Comparison of ENCODE assay signal across 8 mouse cellular contexts in genomic region chr9:102726811-102727210, GRCm38 (mm10). TPM values are rescaled to one million over a fixed set of nuclear protein-coding genes. Genes with fewer than 3 reads are reported as not detected.
A peak's percentile ranks its signal among the peaks of the same experiment; 100 is the strongest.
DNase-seq lines count a peak whose midpoint lies in the region; ATAC-seq and TF ChIP-seq lines count a peak whose summit lies in the region.

No protein-coding gene starts in this region.

- H3ac ChIP-seq in C2C12 (ENCODE audit: control insufficient read depth, insufficient read length, low read depth) = peak overlapping the region; percentile 23

- no peaks in the 10 kb centered on the region for H3K27me3 ChIP-seq in C2C12 (ENCODE audit: control insufficient read depth, insufficient read depth, insufficient read length)
- no peaks in the 10 kb centered on the region for H3K27me3 ChIP-seq in hindbrain, embryonic 14.5 days (ENCODE audit: control insufficient read depth, insufficient read depth, low read length)
- no peaks in the 10 kb centered on the region for H3K27me3 ChIP-seq in liver, embryonic 16.5 days (ENCODE audit: control insufficient read depth, insufficient read depth, low read depth, low read length)

- no peak for ATAC-seq in hindbrain, embryonic 14.5 days (ENCODE audit: low FRiP score)
- no peak for ATAC-seq in liver, embryonic 16.5 days (ENCODE audit: low read depth)
- no peak for ATAC-seq in granulocyte monocyte progenitor cell, adult 5-6 weeks (replicated peaks; ENCODE audit: poor library complexity, severe bottlenecking)

- no peak for TF ChIP-seq CTCF in C2C12 (IDR thresholded peaks at IDR 0.05; ENCODE audit: control insufficient read depth, insufficient read depth, insufficient read length)

- peaks cover 53% of the 10 kb centered on the region for H3K4me1 ChIP-seq in hindbrain, embryonic 14.5 days (replicated peaks; ENCODE audit: control insufficient read depth, insufficient read depth, low read length)
- peaks cover 35% of the 10 kb centered on the region for H3K4me1 ChIP-seq in liver, embryonic 16.5 days (ENCODE audit: control insufficient read depth, low read depth, low read length)

- peak overlapping the region; percentile 27 for H3K4me2 ChIP-seq in hindbrain, embryonic 14.5 days (replicated peaks)
- H3K4me2 ChIP-seq in liver, embryonic 16.5 days (ENCODE audit: low read depth, low read length) = no peak overlapping the region

- peak overlapping the region; percentile 39 for H3K27ac ChIP-seq in hindbrain, embryonic 14.5 days
- peak overlapping the region; percentile 82 for H3K27ac ChIP-seq in liver, embryonic 16.5 days (ENCODE audit: low read length)

- peak overlapping the region; percentile 47 for H3K9ac ChIP-seq in hindbrain, embryonic 14.5 days
- H3K9ac ChIP-seq in liver, embryonic 16.5 days (ENCODE audit: low read depth, low read length) = no peak overlapping the region

- peaks cover 94% of the 10 kb centered on the region for H3K79me2 ChIP-seq in C2C12 (ENCODE audit: control insufficient read depth, insufficient read depth)

- H3K4me3 ChIP-seq in C2C12 (ENCODE audit: insufficient read depth, poor library complexity, severe bottlenecking) = no peak overlapping the region
- no peak overlapping the region for H3K4me3 ChIP-seq in hindbrain, embryonic 14.5 days (replicated peaks; ENCODE audit: low read length)
- no peak overlapping the region for H3K4me3 ChIP-seq in liver, embryonic 16.5 days (ENCODE audit: low read depth, low read length)

- peak; percentile 27 to 70 for DNase-seq in adrenal gland, adult (ENCODE audit: inconsistent age in 2 of 2, low spot score in 1 of 2)
- DNase-seq in adrenal gland, postnatal 14 days = no peak
- no peak for DNase-seq in hindbrain, embryonic 14.5 days (ENCODE audit: low spot score)
- DNase-seq in cerebellum, adult 9-11 months = no peak
- DNase-seq in adrenal gland, postnatal 25 days = no peak

- no peaks in the 10 kb centered on the region for H3K9me3 ChIP-seq in hindbrain, embryonic 14.5 days (ENCODE audit: control insufficient read depth, low read length)
- H3K9me3 ChIP-seq in liver, embryonic 16.5 days (replicated peaks; ENCODE audit: control insufficient read depth, low read length) = no peaks in the 10 kb centered on the region

- H3K79me3 ChIP-seq in C2C12 (ENCODE audit: low read depth) = peaks cover 56% of the 10 kb centered on the region

- WGBS in hindbrain, embryonic 14.5 days = 57% methylated on average over 3 of the region's 3 CpGs
- 45% methylated on average over 3 of the region's 3 CpGs for WGBS in liver, embryonic 16.5 days (ENCODE audit: insufficient replicate concordance)

- H3K36me3 ChIP-seq in C2C12 (ENCODE audit: control insufficient read depth, insufficient read depth) = peaks cover 98% of the 10 kb centered on the region
- peaks cover 100% of the 10 kb centered on the region for H3K36me3 ChIP-seq in hindbrain, embryonic 14.5 days (replicated peaks; ENCODE audit: control insufficient read depth, insufficient read depth)
- peaks cover 4% of the 10 kb centered on the region for H3K36me3 ChIP-seq in liver, embryonic 16.5 days (ENCODE audit: control insufficient read depth, insufficient read depth)

TF ChIP-seq in C2C12, 6 proteins besides CTCF, POLR2A, EP300 and RAD21:
- no peak for TF ChIP-seq MYOG (IDR thresholded peaks at IDR 0.05; ENCODE audit: control insufficient read depth, extremely low read depth, insufficient read length)
- no peak for TF ChIP-seq USF1 (IDR thresholded peaks at IDR 0.05; ENCODE audit: low read depth)
- TF ChIP-seq FOSL1 (IDR thresholded peaks at IDR 0.05; ENCODE audit: insufficient read depth, low read length, poor library complexity, severe bottlenecking) = no peak
- no peak for TF ChIP-seq CEBPB (IDR thresholded peaks at IDR 0.05; ENCODE audit: low read depth)
- no peak for TF ChIP-seq MYOD1 (IDR thresholded peaks at IDR 0.05; ENCODE audit: control insufficient read depth, insufficient read length, low read depth)
- no peak for TF ChIP-seq MAX (IDR thresholded peaks at IDR 0.05)

RNA-seq across cellular contexts. Expression of gene Amotl2, which starts 10.3 kb away (rescaled TPM):
- total RNA-seq in adrenal gland, postnatal 14 days (2021) = 160 and 219 TPM in 2 replicates
- polyA plus RNA-seq in C2C12 (2012; fragmentation: generic; extraction: Trizol) = 61.0 TPM
- 54.1 and 56.8 TPM in 2 replicates for polyA plus RNA-seq in hindbrain, embryonic 14.5 days (2014; fragmentation: Nextera tagmentation; extraction: Ambion mirVana)
- polyA plus RNA-seq in liver, embryonic 16.5 days (2015; fragmentation: Nextera tagmentation; extraction: Ambion mirVana) = 5.0 and 5.4 TPM in 2 replicates
- total RNA-seq in adrenal gland, postnatal 25 days (2021) = 231 and 242 TPM in 2 replicates
- total RNA-seq in granulocyte monocyte progenitor cell, adult 5-6 weeks (2014; fragmentation: Nextera tagmentation) = 1.8 and 1.9 TPM in 2 replicates
- 2.5 and 2.6 TPM in 2 replicates for total RNA-seq in granulocyte monocyte progenitor cell, adult 5-6 weeks (2017)

Comparison
In these comparisons a context has a peak if more than half of its experiments do, and no peak if none do; other contexts are left out.
1. DNase-seq: peak in adrenal gland, adult (2 of 2); none in adrenal gland, postnatal 14 days (single experiment), hindbrain, embryonic 14.5 days (single experiment), cerebellum, adult 9-11 months (single experiment) and adrenal gland, postnatal 25 days (single experiment).
2. RNA of gene Amotl2, which starts 10.3 kb away (total RNA-seq): 231 to 242 TPM in adrenal gland, postnatal 25 days and 160 to 219 TPM in adrenal gland, postnatal 14 days; 1.8 to 2.6 TPM in granulocyte monocyte progenitor cell, adult 5-6 weeks; every median in the first group is over 10 times any median in the second.